Mouse (Mus musculus): ENCODE results near the gene Bglap. TPM values are rescaled to one million over a fixed set of nuclear protein-coding genes. Genes with fewer than 3 reads are reported as not detected.

Bglap gene
- polyA plus RNA-seq, 1 experiment: 1.6 TPM

GRCm38 (mm10) chr3:88424605-88425329 is 40.5 kb upstream of the Bglap start, which contains the start of gene Slc25a44:
Gene Slc25a44, minus strand, starts transcription at chr3:88425139.
- H3K27me3 ChIP-seq (ENCODE audit: control insufficient read depth, insufficient read depth, insufficient read length): no peaks in the 10 kb centered on the region
- peaks cover 23% of the 10 kb centered on the region for H3K79me3 ChIP-seq (ENCODE audit: low read depth)
- H3K36me3 ChIP-seq (ENCODE audit: control insufficient read depth, insufficient read depth): peaks cover 13% of the 10 kb centered on the region
- H3K4me3 ChIP-seq (ENCODE audit: insufficient read depth, poor library complexity, severe bottlenecking): peak within 1 kb of the TSS; percentile 88
- peak within 1 kb of the TSS; percentile 43 for H3ac ChIP-seq (ENCODE audit: control insufficient read depth, insufficient read length, low read depth)
- peak; percentile 46 for TF ChIP-seq MAX (IDR thresholded peaks at IDR 0.05)
- TF ChIP-seq USF1 (IDR thresholded peaks at IDR 0.05; ENCODE audit: low read depth): peak; percentile 82
- no peak for TF ChIP-seq MYOG (IDR thresholded peaks at IDR 0.05; ENCODE audit: control insufficient read depth, extremely low read depth, insufficient read length)
- no peak for TF ChIP-seq CEBPB (IDR thresholded peaks at IDR 0.05; ENCODE audit: low read depth)
- no peak for TF ChIP-seq MYOD1 (IDR thresholded peaks at IDR 0.05; ENCODE audit: control insufficient read depth, insufficient read length, low read depth)
- TF ChIP-seq CTCF (IDR thresholded peaks at IDR 0.05; ENCODE audit: control insufficient read depth, insufficient read depth, insufficient read length): no peak
- no peak for TF ChIP-seq FOSL1 (IDR thresholded peaks at IDR 0.05; ENCODE audit: insufficient read depth, low read length, poor library complexity, severe bottlenecking)
- H3K79me2 ChIP-seq (ENCODE audit: control insufficient read depth, insufficient read depth): peaks cover 37% of the 10 kb centered on the region

GRCm38 (mm10) chr3:88422020-88422720 is 37.9 kb upstream of the Bglap start:
- H3K79me2 ChIP-seq (ENCODE audit: control insufficient read depth, insufficient read depth): peaks cover 37% of the 10 kb centered on the region
- no peaks in the 10 kb centered on the region for H3K27me3 ChIP-seq (ENCODE audit: control insufficient read depth, insufficient read depth, insufficient read length)
- peaks cover 25% of the 10 kb centered on the region for H3K79me3 ChIP-seq (ENCODE audit: low read depth)
- peaks cover 29% of the 10 kb centered on the region for H3K36me3 ChIP-seq (ENCODE audit: control insufficient read depth, insufficient read depth)
- H3ac ChIP-seq (ENCODE audit: control insufficient read depth, insufficient read length, low read depth): no peak overlapping the region
- no peak for TF ChIP-seq CEBPB (IDR thresholded peaks at IDR 0.05; ENCODE audit: low read depth)
- no peak overlapping the region for H3K4me3 ChIP-seq (ENCODE audit: insufficient read depth, poor library complexity, severe bottlenecking)

GRCm38 (mm10) chr3:88420771-88421170 is 36.5 kb upstream of the Bglap start:
- H3K27me3 ChIP-seq (ENCODE audit: control insufficient read depth, insufficient read depth, insufficient read length): no peaks in the 10 kb centered on the region
- no peak for TF ChIP-seq CEBPB (IDR thresholded peaks at IDR 0.05; ENCODE audit: low read depth)
- TF ChIP-seq MYOG (IDR thresholded peaks at IDR 0.05; ENCODE audit: control insufficient read depth, extremely low read depth, insufficient read length): no peak
- no peak for TF ChIP-seq MYOD1 (IDR thresholded peaks at IDR 0.05; ENCODE audit: control insufficient read depth, insufficient read length, low read depth)
- TF ChIP-seq MAX (IDR thresholded peaks at IDR 0.05): no peak
- no peak for TF ChIP-seq FOSL1 (IDR thresholded peaks at IDR 0.05; ENCODE audit: insufficient read depth, low read length, poor library complexity, severe bottlenecking)
- TF ChIP-seq USF1 (IDR thresholded peaks at IDR 0.05; ENCODE audit: low read depth): no peak
- no peak for TF ChIP-seq CTCF (IDR thresholded peaks at IDR 0.05; ENCODE audit: control insufficient read depth, insufficient read depth, insufficient read length)
- H3K36me3 ChIP-seq (ENCODE audit: control insufficient read depth, insufficient read depth): peaks cover 43% of the 10 kb centered on the region
- peaks cover 37% of the 10 kb centered on the region for H3K79me2 ChIP-seq (ENCODE audit: control insufficient read depth, insufficient read depth)
- H3ac ChIP-seq (ENCODE audit: control insufficient read depth, insufficient read length, low read depth): no peak overlapping the region
- peaks cover 25% of the 10 kb centered on the region for H3K79me3 ChIP-seq (ENCODE audit: low read depth)
- no peak overlapping the region for H3K4me3 ChIP-seq (ENCODE audit: insufficient read depth, poor library complexity, severe bottlenecking)

GRCm38 (mm10) chr3:88418016-88418415 is 33.8 kb upstream of the Bglap start:
- H3K79me2 ChIP-seq (ENCODE audit: control insufficient read depth, insufficient read depth): peaks cover 17% of the 10 kb centered on the region
- H3K79me3 ChIP-seq (ENCODE audit: low read depth): peaks cover 10% of the 10 kb centered on the region
- TF ChIP-seq CTCF (IDR thresholded peaks at IDR 0.05; ENCODE audit: control insufficient read depth, insufficient read depth, insufficient read length) (no peak), CEBPB (IDR thresholded peaks at IDR 0.05; ENCODE audit: low read depth) (no peak), MYOG (IDR thresholded peaks at IDR 0.05; ENCODE audit: control insufficient read depth, extremely low read depth, insufficient read length) (no peak), FOSL1 (IDR thresholded peaks at IDR 0.05; ENCODE audit: insufficient read depth, low read length, poor library complexity, severe bottlenecking) (no peak), USF1 (IDR thresholded peaks at IDR 0.05; ENCODE audit: low read depth) (no peak), MYOD1 (IDR thresholded peaks at IDR 0.05; ENCODE audit: control insufficient read depth, insufficient read length, low read depth) (no peak), MAX (IDR thresholded peaks at IDR 0.05) (no peak)
- H3K4me3 ChIP-seq (ENCODE audit: insufficient read depth, poor library complexity, severe bottlenecking): no peak overlapping the region
- H3K36me3 ChIP-seq (ENCODE audit: control insufficient read depth, insufficient read depth): peaks cover 51% of the 10 kb centered on the region
- no peak overlapping the region for H3ac ChIP-seq (ENCODE audit: control insufficient read depth, insufficient read length, low read depth)
- H3K27me3 ChIP-seq (ENCODE audit: control insufficient read depth, insufficient read depth, insufficient read length): no peaks in the 10 kb centered on the region

GRCm38 (mm10) chr3:88415668-88416067 is 31.4 kb upstream of the Bglap start:
- Histone ChIP-seq H3K79me2 (ENCODE audit: control insufficient read depth, insufficient read depth) (no peaks in the 10 kb centered on the region), H3K27me3 (ENCODE audit: control insufficient read depth, insufficient read depth, insufficient read length) (no peaks in the 10 kb centered on the region), H3ac (ENCODE audit: control insufficient read depth, insufficient read length, low read depth) (no peak overlapping the region), H3K4me3 (ENCODE audit: insufficient read depth, poor library complexity, severe bottlenecking) (no peak overlapping the region), H3K79me3 (ENCODE audit: low read depth) (peaks cover 2% of the 10 kb centered on the region), H3K36me3 (ENCODE audit: control insufficient read depth, insufficient read depth) (peaks cover 62% of the 10 kb centered on the region)
- TF ChIP-seq MYOD1 (IDR thresholded peaks at IDR 0.05; ENCODE audit: control insufficient read depth, insufficient read length, low read depth): no peak
- no peak for TF ChIP-seq FOSL1 (IDR thresholded peaks at IDR 0.05; ENCODE audit: insufficient read depth, low read length, poor library complexity, severe bottlenecking)
- TF ChIP-seq MAX (IDR thresholded peaks at IDR 0.05): no peak
- TF ChIP-seq USF1 (IDR thresholded peaks at IDR 0.05; ENCODE audit: low read depth): no peak
- no peak for TF ChIP-seq CEBPB (IDR thresholded peaks at IDR 0.05; ENCODE audit: low read depth)
- no peak for TF ChIP-seq MYOG (IDR thresholded peaks at IDR 0.05; ENCODE audit: control insufficient read depth, extremely low read depth, insufficient read length)
- TF ChIP-seq CTCF (IDR thresholded peaks at IDR 0.05; ENCODE audit: control insufficient read depth, insufficient read depth, insufficient read length): no peak

All from C2C12 (cell line).